Mouse (Mus musculus): ENCODE measurements around the gene Pla2g2f. TPM values are rescaled to one million over a fixed set of nuclear protein-coding genes. Genes with fewer than 3 reads are reported as not detected.

Pla2g2f gene
- total RNA-seq, 2 experiments from 2014 or later = not detected

GRCm38 (mm10) chr4:138718586-138719263, 38.7 kb downstream of the Pla2g2f start:
- no peak for DNase-seq (ENCODE audit: low spot score in 2 of 2)

GRCm38 (mm10) chr4:138716697-138717096, 40.7 kb downstream of the Pla2g2f start:
- no peak for DNase-seq (ENCODE audit: low spot score in 2 of 2)

DNA sequence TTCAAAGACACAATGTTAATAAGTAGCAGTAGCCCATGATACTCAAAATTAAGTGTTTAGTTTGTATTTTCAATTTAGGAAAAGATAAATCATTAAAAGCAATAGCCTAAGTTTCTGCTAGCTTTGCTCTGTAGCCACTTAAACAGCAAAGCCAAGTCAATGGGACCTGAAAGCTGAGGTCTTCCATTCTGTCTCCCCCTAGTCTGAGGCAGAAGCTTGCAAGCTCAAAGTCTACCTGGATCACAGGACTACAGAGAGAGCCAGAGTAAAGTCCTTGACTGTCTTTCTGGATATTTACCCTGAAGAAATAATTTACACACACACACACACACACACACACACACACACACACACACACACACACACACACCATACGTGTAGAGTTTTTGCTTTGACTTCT, 43.2 kb downstream of the Pla2g2f start:
- DNase-seq (ENCODE audit: low spot score in 2 of 2) = no peak

GRCm38 (mm10) chr4:138712621-138713020, 44.8 kb downstream of the Pla2g2f start:
- no peak for DNase-seq (ENCODE audit: low spot score in 2 of 2)

DNA sequence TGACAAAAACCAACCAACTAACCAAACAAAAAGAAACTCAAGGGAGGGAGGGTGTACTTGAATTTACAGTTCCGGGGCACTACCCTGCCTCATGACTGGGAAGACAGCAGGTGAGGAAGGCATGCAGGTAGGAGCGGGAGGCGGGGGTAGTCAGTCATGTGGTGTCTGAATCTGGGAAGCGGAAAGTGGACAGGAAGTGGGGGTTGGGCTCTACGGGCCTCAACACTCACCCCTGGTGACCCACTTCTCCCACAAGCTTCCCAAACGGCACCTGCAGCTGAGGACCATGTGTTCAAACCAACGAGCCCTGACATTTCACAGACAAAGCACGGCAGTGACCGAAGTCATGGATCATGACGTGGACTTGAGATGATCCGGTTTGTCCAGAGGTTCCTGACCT, 45.3 kb downstream of the Pla2g2f start:
- DNase-seq (ENCODE audit: low spot score in 2 of 2) = no peak

DNA sequence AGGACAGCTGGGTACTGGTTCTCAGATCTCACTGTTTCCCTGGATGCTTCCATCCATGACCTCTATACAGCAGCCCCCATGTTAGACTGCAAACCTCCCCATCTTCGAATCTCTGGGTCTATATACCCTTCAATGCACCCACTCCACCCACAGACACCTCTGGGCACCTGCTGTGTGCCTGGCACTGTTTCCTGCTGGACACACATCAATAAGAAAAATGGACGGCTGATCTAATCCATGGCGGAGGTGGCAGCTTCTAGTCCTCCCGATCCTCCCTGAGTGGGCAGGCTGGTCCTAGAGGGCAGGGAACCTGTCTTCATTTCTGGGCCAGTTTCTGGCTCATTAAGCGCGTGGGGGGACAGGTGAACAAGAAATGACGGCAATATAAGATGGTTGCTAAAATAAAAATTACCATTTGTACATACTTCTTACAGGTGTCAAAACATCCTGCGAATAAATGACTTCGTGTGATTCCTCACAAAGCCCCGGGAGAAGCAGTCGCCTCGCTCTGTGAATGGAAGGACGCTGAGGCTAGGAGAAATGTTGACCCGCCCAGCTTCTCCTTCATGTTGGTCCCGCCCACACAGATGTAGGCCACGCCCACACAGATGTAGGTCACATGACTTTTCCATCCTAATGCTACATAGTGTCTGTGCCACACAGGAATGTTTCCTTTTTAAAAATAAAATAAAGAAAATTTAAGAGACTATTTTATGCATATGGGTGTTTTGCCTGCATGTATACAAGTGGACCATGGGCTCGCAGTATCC, 46.2 kb downstream of the Pla2g2f start:
- no peak for DNase-seq (ENCODE audit: low spot score in 2 of 2)

DNA sequence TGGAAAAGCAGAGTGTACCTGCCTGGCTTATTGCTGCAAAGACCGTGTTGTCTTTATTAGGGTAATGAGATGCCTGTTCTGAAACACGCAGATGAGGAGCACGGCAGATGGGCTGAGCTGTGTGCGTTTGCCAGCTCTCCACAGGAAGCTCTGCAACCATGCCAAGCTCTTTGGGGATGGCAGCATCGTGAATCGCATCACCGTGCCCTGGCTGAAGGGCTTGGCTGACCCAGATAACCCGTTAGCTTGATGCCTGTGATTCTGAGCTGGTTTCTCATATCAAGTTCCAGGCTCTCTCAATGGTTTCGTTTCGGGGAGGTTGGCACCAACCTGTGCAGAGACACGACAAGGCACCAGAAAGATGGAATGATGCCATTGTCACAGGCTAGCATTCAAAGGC, 46.8 kb downstream of the Pla2g2f start:
- peak; percentile 63 to 68 for DNase-seq (ENCODE audit: low spot score in 2 of 2)

DNA sequence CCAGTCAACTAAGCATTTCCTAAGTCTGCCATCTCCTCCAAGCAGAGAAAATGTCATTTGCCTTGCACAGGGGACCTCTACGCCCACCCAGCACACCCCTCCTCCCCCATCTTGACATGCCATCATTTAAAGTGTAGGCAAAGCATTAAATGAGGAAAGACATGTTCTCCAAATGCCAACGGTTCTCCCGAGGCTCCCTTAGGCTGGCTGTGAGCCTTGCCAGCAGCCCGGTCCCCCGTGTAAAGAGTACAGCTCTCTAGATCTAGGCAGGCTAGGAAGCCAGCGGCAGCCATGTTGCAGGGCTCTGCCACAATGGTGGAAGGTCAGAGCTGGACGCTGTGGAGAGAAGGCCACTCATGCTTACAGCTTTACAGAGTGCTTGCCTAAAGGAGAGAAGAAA, 47.5 kb downstream of the Pla2g2f start:
- no peak for DNase-seq (ENCODE audit: low spot score in 2 of 2)

DNA sequence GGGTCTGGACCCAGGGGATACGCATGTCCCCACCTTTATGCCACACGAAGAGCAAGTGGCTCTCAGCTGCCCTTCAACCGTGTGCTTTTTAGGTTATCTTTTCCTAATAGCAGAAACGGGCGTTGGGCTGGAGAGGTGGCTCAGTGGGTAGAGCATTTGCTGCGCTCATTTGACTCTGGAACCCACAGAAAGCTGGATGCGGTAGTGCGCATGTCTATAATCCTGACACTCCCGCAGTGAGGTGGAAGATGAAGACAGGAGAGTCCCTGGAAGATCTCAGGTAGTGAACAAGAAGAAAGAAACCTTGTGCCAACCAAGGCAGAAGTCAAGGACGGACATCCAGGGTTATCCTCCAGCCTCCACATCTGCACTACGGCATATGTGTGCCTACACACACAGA, 48.2 kb downstream of the Pla2g2f start:
- no peak for DNase-seq (ENCODE audit: low spot score in 2 of 2)

DNA sequence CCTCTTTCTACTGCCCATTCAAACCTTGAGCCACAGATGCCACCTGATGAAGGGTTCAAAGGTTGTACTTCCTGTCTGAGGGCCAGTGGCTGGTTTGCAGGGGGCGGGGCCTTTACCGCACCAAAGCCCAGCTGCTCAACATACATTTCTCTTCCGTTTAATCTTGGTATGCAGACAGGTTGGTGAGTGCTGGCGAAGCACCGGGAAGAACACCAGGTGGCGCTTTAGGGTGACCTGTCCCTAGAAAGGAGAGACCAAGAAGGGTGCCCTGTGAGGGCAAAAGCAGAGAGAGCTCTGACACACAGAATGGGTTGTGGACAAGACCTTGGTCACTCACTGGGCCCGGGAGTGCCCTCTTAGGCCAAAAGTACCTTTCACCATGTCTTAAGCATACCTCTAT, 48.8 kb downstream of the Pla2g2f start:
- DNase-seq (ENCODE audit: low spot score in 2 of 2) = peak; percentile 65 to 72

DNA sequence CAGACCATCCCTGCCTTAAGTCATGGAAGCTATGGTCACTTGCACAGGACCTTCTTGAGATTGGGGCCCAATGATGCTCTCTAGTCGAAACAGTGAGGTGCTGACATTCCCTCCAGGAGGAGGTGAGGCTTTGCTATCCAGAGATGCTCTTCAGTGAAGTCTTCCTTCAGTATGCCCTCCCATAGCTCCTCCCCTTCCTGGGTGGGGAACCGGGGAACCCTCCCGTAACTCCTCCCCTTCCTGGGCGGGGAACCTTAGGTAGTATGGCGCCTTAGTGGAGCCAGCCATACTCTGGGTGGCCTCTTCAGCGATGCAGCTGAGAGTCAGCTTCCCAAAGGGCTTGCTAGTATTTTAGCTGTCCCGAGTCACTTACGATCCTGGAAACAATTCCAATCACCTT, 50.8 kb downstream of the Pla2g2f start:
- DNase-seq (ENCODE audit: low spot score in 2 of 2) = no peak

GRCm38 (mm10) chr4:138704169-138704568, 53.3 kb downstream of the Pla2g2f start:
- DNase-seq (ENCODE audit: low spot score in 2 of 2) = no peak

GRCm38 (mm10) chr4:138703591-138703990, 53.8 kb downstream of the Pla2g2f start:
- DNase-seq (ENCODE audit: low spot score in 2 of 2) = no peak

GRCm38 (mm10) chr4:138702528-138702927, 54.9 kb downstream of the Pla2g2f start:
- DNase-seq (ENCODE audit: low spot score in 2 of 2) = no peak

DNA sequence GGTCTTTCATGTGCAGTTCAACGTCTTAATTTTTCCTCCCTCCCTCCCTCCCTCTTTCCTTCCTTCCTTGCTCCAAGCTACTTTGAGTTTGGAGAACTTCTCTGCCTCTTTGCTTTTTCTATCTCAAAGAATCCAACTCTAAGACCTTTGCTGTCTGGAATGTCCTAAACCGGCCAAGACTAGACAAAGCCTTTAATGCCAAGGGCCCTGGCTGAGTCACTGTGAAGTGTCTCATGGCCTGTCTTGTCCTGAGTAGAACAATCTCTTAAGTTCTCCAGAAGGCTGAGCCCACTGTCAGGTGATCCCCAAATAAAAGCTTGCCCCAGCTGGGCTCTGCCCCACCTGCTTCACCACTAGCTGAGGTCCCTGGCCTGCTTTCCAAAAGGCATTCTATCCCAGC, 55.4 kb downstream of the Pla2g2f start:
- no peak for DNase-seq (ENCODE audit: low spot score in 2 of 2)

- no peak for DNase-seq (ENCODE audit: low spot score in 2 of 2)
These were observed 56.3 kb downstream of the Pla2g2f start for GRCm38 (mm10) chr4:138701111-138701510.

Other genes starting within 250 kb of the Pla2g2f start
- 1 to 10 TPM; 2.0 to 2.1 TPM for gene Vwa5b1, start 121.7 kb downstream of the Pla2g2f start, total RNA-seq (2021)
- not detected for gene Pla2g2c, start 32.8 kb downstream of the Pla2g2f start, total RNA-seq (2021)
- gene Ubxn10, start 20.5 kb downstream of the Pla2g2f start, total RNA-seq (2021) = 1 to 10 TPM; 1.7 to 2.1 TPM
- not detected for gene Pla2g2d, start 18.1 kb upstream of the Pla2g2f start, total RNA-seq (2021)
- gene Pla2g5, start 105.9 kb upstream of the Pla2g2f start, total RNA-seq (2021) = 1 to 10 TPM in 1 of 2 experiments, under 1 TPM in 1; 0.65 to 2.1 TPM
- gene Gm13030, start 116.3 kb upstream of the Pla2g2f start, total RNA-seq (2021) = not detected
- gene Pla2g2e, start 120.3 kb upstream of the Pla2g2f start, total RNA-seq (2021) = not detected
- 10 to 100 TPM; 12.3 to 13.1 TPM for gene Otud3, start 156.3 kb upstream of the Pla2g2f start, total RNA-seq (2021)
- gene Rnf186, start 209.5 kb upstream of the Pla2g2f start, total RNA-seq (2021) = not detected
- gene Tmco4, start 215.3 kb upstream of the Pla2g2f start, total RNA-seq (2021) = 1 to 10 TPM; 1.5 to 1.8 TPM

Data from layer of hippocampus, postnatal 10 days (tissue).